Mouse (Mus musculus) liver, embryonic 12.5 days (tissue): ENCODE measurements around the gene Fxyd6. TPM values are rescaled to one million over a fixed set of nuclear protein-coding genes. Genes with fewer than 3 reads are reported as not detected.

Source experiments
- ATAC-seq: fragments of 200-750 bp; cut with Nextera tagmentation; 2 replicates; pipeline ENCODE4 v1.8.0; 2017; ENCODE audit warnings: moderate number of reproducible peaks, mild to moderate bottlenecking, moderate library complexity
- H3K27ac ChIP-seq: fragments of 300-500 bp; sonication (generic); 2 replicates; pipeline ENCODE4 v1.5.1; 2016; ENCODE audit warnings: mild to moderate bottlenecking
- H3K27me3 ChIP-seq: fragments of 300-500 bp; sonication (generic); replicated peaks from 2 replicates; pipeline ENCODE4 v1.6.1; 2016; ENCODE audit warnings: mild to moderate bottlenecking, moderate library complexity
- H3K36me3 ChIP-seq: fragments of 300-500 bp; sonication (generic); 2 replicates; pipeline ENCODE4 v1.6.1; 2016; ENCODE audit warnings: mild to moderate bottlenecking, moderate library complexity
- H3K4me1 ChIP-seq: fragments of 300-500 bp; sonication (generic); 2 replicates; pipeline ENCODE4 v1.6.1; 2016
- H3K4me2 ChIP-seq: fragments of 300-500 bp; sonication (generic); 2 replicates; pipeline ENCODE4 v1.6.1; 2016; ENCODE audit warnings: mild to moderate bottlenecking, moderate library complexity
- H3K4me3 ChIP-seq: fragments of 300-500 bp; sonication (generic); 2 replicates; pipeline ENCODE4 v1.5.1; 2016; ENCODE audit warnings: mild to moderate bottlenecking, moderate library complexity
- H3K9ac ChIP-seq: fragments of 300-500 bp; sonication (generic); 2 replicates; pipeline ENCODE4 v1.6.1; 2016; ENCODE audit warnings: mild to moderate bottlenecking, moderate library complexity
- H3K9me3 ChIP-seq: fragments of 300-500 bp; sonication (generic); replicated peaks from 2 replicates; pipeline ENCODE4 v1.6.1; 2016; ENCODE audit warnings: mild to moderate bottlenecking, moderate library complexity
- WGBS: fragments of 180-500 bp; shearing (Covaris S2); methylation state at CpG from one replicate; pipeline ENCODE4 v1.1.7; 2016; ENCODE audit not compliant: insufficient replicate concordance; 5-methylcytosine and 5-hydroxymethylcytosine counted together
- polyA plus RNA-seq: library from polyadenylated mRNA; unstranded; fragments of >200 nt; fragmentation: Nextera tagmentation; extraction: Ambion mirVana; gene quantifications from 2 replicates; pipeline ENCODE4 v1.2.1, GENCODE M21; 2016

The Fxyd6 gene
- polyA plus RNA-seq, 1 experiment from 2014 or later: 5.0 TPM

DNA sequence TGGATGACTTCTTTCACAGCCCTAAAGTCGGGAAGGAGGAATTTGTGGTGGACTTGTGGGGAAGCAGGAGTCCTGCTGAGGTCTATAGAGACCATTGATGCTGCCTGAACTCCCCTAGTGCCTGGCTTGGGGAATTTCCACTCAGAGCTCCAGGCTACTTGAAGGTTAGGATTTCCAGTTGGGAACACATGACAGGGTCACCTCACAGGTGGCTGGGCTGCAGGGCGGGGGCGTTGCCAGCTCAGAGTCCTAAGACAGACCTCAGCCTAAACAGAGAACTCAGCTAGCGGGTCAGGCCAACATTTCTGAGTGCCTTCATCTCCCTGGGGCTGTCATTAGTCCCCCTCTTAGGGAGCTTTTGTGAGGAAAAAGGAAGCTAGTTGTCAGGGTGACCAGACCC, 31.9 kb downstream of the Fxyd6 start:
- no peak for ATAC-seq
- Histone ChIP-seq H3K4me1 (no peaks in the 10 kb centered on the region), H3K36me3 (no peaks in the 10 kb centered on the region), H3K27ac (no peak overlapping the region), H3K9ac (no peak overlapping the region), H3K9me3 (no peaks in the 10 kb centered on the region), H3K27me3 (peaks cover 55% of the 10 kb centered on the region), H3K4me2 (no peak overlapping the region), H3K4me3 (no peak overlapping the region)
- 34% methylated on average over 4 of the region's 4 CpGs for WGBS

- H3K27ac ChIP-seq: no peak overlapping the region
- 36% methylated on average over 2 of the region's 2 CpGs for WGBS
- peaks cover 59% of the 10 kb centered on the region for H3K27me3 ChIP-seq
- H3K36me3 ChIP-seq: no peaks in the 10 kb centered on the region
- no peak overlapping the region for H3K4me2 ChIP-seq
- H3K4me3 ChIP-seq: no peak overlapping the region
- no peak for ATAC-seq
- no peaks in the 10 kb centered on the region for H3K4me1 ChIP-seq
- no peak overlapping the region for H3K9ac ChIP-seq
- H3K9me3 ChIP-seq: no peaks in the 10 kb centered on the region
Measured at GRCm38 (mm10) chr9:45402957-45403356, 33.0 kb downstream of the Fxyd6 start.

- no peak overlapping the region for H3K4me3 ChIP-seq
- no peak for ATAC-seq
- no peaks in the 10 kb centered on the region for H3K36me3 ChIP-seq
- no peak overlapping the region for H3K9ac ChIP-seq
- no peak overlapping the region for H3K4me2 ChIP-seq
- no peaks in the 10 kb centered on the region for H3K9me3 ChIP-seq
- H3K27ac ChIP-seq: no peak overlapping the region
- 19% methylated on average over 5 of the region's 5 CpGs for WGBS
- peaks cover 50% of the 10 kb centered on the region for H3K27me3 ChIP-seq
- no peaks in the 10 kb centered on the region for H3K4me1 ChIP-seq
Measured at GRCm38 (mm10) chr9:45405694-45406093, 35.7 kb downstream of the Fxyd6 start.

- H3K9me3 ChIP-seq: no peaks in the 10 kb centered on the region
- ATAC-seq: no peak
- no peaks in the 10 kb centered on the region for H3K36me3 ChIP-seq
- no peak overlapping the region for H3K9ac ChIP-seq
- no peak overlapping the region for H3K4me2 ChIP-seq
- WGBS: 68% methylated on average over 3 of the region's 3 CpGs
- no peak overlapping the region for H3K27ac ChIP-seq
- H3K4me1 ChIP-seq: no peaks in the 10 kb centered on the region
- H3K4me3 ChIP-seq: no peak overlapping the region
- H3K27me3 ChIP-seq: peaks cover 47% of the 10 kb centered on the region
Measured at GRCm38 (mm10) chr9:45406808-45407207, 36.8 kb downstream of the Fxyd6 start.

DNA sequence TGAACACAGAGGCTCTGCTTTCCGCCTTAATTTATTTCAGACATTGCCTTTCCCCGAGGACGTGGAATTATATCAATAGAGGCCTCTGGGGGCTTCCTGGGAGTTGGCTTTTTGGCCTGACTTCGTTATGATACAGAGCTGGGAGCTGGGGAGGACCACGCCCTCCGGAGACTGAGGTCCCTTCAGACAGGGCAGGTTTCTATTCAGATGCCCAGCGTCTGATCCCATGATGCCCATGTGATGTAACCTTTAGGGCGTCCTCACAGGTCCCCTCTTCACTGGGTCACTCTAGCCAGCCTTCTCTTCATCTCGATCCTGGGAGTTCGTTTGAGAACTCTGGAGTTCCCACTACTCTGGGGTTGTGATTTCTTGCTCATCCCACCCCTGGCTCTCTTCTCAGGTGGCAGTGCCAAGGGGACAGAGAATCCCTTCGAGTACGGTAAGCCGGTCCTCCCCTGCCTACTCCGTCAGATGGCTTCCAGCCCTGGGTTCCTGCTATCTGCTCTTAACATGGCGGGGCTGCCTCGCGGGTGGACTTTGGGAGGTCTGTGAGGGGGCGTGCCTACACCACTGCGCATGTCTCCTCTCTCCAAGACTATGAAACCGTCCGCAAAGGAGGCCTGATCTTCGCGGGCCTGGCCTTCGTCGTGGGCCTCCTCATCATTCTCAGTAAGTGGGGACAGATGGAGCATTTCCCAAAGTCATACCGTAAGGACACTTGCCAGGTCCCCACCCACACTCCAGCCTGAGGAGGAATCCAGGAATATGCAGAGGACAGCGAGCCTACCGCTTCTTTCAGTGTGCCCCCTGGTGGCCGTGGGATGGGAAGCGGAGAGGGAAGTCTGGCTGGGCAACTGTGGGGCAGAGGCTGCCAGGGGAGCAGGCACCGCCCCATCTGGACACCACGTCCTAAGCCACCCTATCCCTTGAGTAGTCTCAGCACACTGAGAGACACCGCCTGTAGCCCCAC, 38.0 kb downstream of the Fxyd6 start:
- Histone ChIP-seq H3K4me1 (peaks cover 4% of the 10 kb centered on the region; the same call in 1 of the 2 replicates), H3K9me3 (no peaks in the 10 kb centered on the region), H3K27me3 (peaks cover 36% of the 10 kb centered on the region), H3K4me2 (peak overlapping the region; percentile 46), H3K27ac (no peak overlapping the region), H3K36me3 (no peaks in the 10 kb centered on the region), H3K9ac (no peak overlapping the region), H3K4me3 (0 out of 2 replicates have a peak overlapping the region, but pooled peaks have one; percentile 4)
- WGBS: 29% methylated on average over 33 of the region's 33 CpGs
- ATAC-seq: no peak

DNA sequence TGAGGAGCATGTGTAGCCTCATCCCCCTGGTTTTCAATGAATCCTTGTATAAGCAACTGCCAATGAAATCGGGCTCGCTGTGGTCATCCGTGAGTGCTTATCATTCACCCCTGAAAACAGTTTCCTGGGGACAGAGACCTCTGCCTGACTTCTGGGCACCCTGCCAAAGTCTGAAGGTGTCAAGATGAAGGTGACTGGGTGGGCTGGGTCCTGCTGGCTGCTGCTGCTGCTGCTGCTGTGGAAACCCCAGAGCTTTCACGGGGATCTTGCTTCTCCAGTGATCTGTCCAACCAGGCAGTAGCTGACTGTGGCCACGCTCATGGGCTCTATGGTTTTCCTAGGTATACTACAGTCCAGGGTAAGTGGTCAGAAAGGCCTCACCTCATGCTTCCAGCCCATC, 40.2 kb downstream of the Fxyd6 start:
- H3K9me3 ChIP-seq: no peaks in the 10 kb centered on the region
- no peak for ATAC-seq
- no peak overlapping the region for H3K27ac ChIP-seq
- no peak overlapping the region for H3K4me2 ChIP-seq
- no peak overlapping the region for H3K4me3 ChIP-seq
- 56% methylated on average over 5 of the region's 5 CpGs for WGBS
- peaks cover 4% of the 10 kb centered on the region; the same call in 1 of the 2 replicates for H3K4me1 ChIP-seq
- no peaks in the 10 kb centered on the region for H3K36me3 ChIP-seq
- 0 out of 2 replicates have a peak, but pooled peaks cover 24% of the 10 kb centered on the region for H3K27me3 ChIP-seq
- H3K9ac ChIP-seq: no peak overlapping the region

DNA sequence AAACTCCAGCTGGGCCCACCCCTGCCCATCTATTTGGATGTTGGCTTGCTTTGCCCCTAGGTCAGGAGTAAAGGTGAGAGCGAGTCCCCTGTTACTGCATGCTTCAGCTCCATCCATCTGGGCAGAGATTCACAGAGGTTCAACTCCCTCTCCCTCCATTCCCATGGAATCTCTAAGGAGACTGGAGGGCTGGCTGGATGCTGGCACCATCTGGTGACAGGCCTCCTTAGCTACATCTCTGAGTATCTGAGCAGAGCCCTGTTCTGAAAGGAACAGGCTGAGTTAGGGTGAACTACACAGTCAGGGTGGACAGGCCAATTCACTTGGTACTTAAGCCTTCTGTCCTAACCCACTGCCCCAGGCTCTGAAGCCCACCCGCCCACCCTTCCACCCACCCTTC, 40.6 kb downstream of the Fxyd6 start:
- 54% methylated on average over 2 of the region's 2 CpGs for WGBS
- H3K4me3 ChIP-seq: no peak overlapping the region
- ATAC-seq: no peak

GRCm38 (mm10) chr9:45411111-45411510, 41.1 kb downstream of the Fxyd6 start:
- Histone ChIP-seq H3K27me3 (0 out of 2 replicates have a peak, but pooled peaks cover 19% of the 10 kb centered on the region), H3K27ac (no peak overlapping the region), H3K9ac (no peak overlapping the region), H3K9me3 (no peaks in the 10 kb centered on the region), H3K36me3 (no peaks in the 10 kb centered on the region), H3K4me2 (no peak overlapping the region), H3K4me3 (no peak overlapping the region), H3K4me1 (peaks cover 4% of the 10 kb centered on the region; the same call in 1 of the 2 replicates)
- no peak for ATAC-seq
- WGBS: 71% methylated on average over 3 of the region's 3 CpGs

More for the DNA sequence above, 40.6 kb downstream of the Fxyd6 start:
- H3K9me3 ChIP-seq: no peaks in the 10 kb centered on the region
- no peak overlapping the region for H3K27ac ChIP-seq
- H3K4me2 ChIP-seq: no peak overlapping the region
- no peak overlapping the region for H3K9ac ChIP-seq
- H3K4me1 ChIP-seq: peaks cover 4% of the 10 kb centered on the region; the same call in 1 of the 2 replicates
- H3K27me3 ChIP-seq: 0 out of 2 replicates have a peak, but pooled peaks cover 24% of the 10 kb centered on the region
- H3K36me3 ChIP-seq: no peaks in the 10 kb centered on the region

DNA sequence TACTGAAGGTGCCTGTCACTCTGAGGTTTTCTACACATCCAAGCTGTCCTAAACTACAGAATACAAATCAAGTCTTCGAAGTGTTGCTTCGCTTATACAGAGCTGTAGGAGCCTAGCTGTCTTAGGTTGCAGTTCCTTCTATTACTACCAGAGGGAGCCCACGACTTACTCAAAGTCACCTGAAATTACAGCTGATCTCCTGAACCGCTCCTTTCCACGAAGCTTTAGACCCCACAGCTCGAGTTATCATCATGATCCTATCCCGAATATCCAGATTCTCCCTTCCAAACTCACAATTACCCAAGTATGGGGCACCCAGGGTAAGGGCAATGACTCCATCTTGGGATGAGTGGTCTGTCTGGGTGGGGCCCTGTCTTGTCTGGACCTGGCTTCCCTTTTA, 41.8 kb downstream of the Fxyd6 start:
- Histone ChIP-seq H3K4me3 (no peak overlapping the region), H3K36me3 (no peaks in the 10 kb centered on the region), H3K4me1 (peaks cover 4% of the 10 kb centered on the region; the same call in 1 of the 2 replicates), H3K9me3 (no peaks in the 10 kb centered on the region), H3K27ac (no peak overlapping the region), H3K9ac (no peak overlapping the region), H3K4me2 (peak overlapping the region; percentile 27), H3K27me3 (0 out of 2 replicates have a peak, but pooled peaks cover 17% of the 10 kb centered on the region)
- ATAC-seq: no peak
- WGBS: 22% methylated on average over 7 of the region's 7 CpGs

GRCm38 (mm10) chr9:45412287-45412686, 42.3 kb downstream of the Fxyd6 start:
- Histone ChIP-seq H3K36me3 (no peaks in the 10 kb centered on the region), H3K4me2 (peak overlapping the region; percentile 27), H3K27me3 (0 out of 2 replicates have a peak, but pooled peaks cover 13% of the 10 kb centered on the region), H3K27ac (no peak overlapping the region), H3K4me3 (no peak overlapping the region), H3K4me1 (peaks cover 4% of the 10 kb centered on the region; the same call in 1 of the 2 replicates), H3K9ac (no peak overlapping the region), H3K9me3 (no peaks in the 10 kb centered on the region)
- no peak for ATAC-seq
- 7% methylated on average over 10 of the region's 10 CpGs for WGBS

GRCm38 (mm10) chr9:45412700-45413477, 42.9 kb downstream of the Fxyd6 start:
- H3K36me3 ChIP-seq: no peaks in the 10 kb centered on the region
- no peaks in the 10 kb centered on the region for H3K9me3 ChIP-seq
- H3K9ac ChIP-seq: no peak overlapping the region
- no peak for ATAC-seq
- H3K4me3 ChIP-seq: no peak overlapping the region
- 54% methylated on average over 4 of the region's 4 CpGs for WGBS
- H3K4me1 ChIP-seq: peaks cover 4% of the 10 kb centered on the region; the same call in 1 of the 2 replicates
- no peak overlapping the region for H3K27ac ChIP-seq
- no peak overlapping the region for H3K4me2 ChIP-seq
- 0 out of 2 replicates have a peak, but pooled peaks cover 17% of the 10 kb centered on the region for H3K27me3 ChIP-seq
